Mouse (Mus musculus): ENCODE measurements around the gene Zfp978. TPM values are rescaled to one million over a fixed set of nuclear protein-coding genes. Genes with fewer than 3 reads are reported as not detected.
"Not testable (repeated sequence)": the region's sequence is repeated elsewhere in the genome, so short reads cannot be mapped to it uniquely, and the experiment has no call there.

Zfp978 gene
- polyA plus RNA-seq, 2 experiments, result 0.04 TPM; not detected in 1

DNA sequence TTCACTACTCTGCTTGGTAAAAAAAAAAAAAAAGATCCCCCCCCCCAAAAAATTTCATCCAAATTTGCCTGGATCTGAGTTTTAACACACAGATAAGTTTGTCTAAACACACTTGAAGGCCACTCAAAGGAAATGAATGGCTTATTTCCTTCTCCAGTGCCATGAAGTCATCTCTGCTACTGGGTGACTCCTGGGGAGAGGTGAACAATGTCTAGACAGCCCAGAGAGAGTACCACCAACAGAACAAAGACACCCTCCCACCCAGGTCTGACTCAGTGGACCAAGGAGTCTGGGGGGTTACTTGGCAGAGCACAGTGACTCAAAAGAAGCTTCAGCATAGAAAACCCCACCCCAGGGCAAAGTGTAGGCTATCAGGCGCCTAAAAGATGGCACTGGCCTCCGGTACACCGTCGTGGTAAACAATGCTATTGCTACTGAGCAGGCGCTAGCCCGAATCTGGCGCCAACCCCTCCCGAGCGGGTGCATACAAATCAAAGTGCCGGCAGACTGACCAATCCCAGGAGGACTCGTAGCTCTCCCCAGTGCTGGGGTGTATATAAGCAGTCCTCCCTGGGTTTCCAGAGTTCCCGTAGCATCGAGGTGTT lies 9.6 kb upstream of the Zfp978 start:
- H3K9ac ChIP-seq (replicated peaks); H3K27ac ChIP-seq; H3K36me3 ChIP-seq (replicated peaks; ENCODE audit: control insufficient read depth, insufficient read depth, low read depth); H3K4me3 ChIP-seq (ENCODE audit: insufficient read depth in 1 of 2, low read depth in 2 of 2, low read length in 2 of 2); H3K4me1 ChIP-seq (replicated peaks; ENCODE audit: control insufficient read depth in 2 of 2, insufficient read depth in 2 of 2, low read length in 1 of 2); H3K27me3 ChIP-seq (ENCODE audit: control insufficient read depth, insufficient read depth, low read length); DNase-seq (ENCODE audit: low read depth in 3 of 3, low spot score in 3 of 3); H3K4me2 ChIP-seq (ENCODE audit: low read depth); ATAC-seq (ENCODE audit: insufficient read depth): not testable (repeated sequence)
- 67% methylated on average over 9 of the region's 13 CpGs for WGBS (ENCODE audit: insufficient replicate concordance)
- peaks cover 21% of the 10 kb centered on the region for H3K9me3 ChIP-seq (ENCODE audit: control insufficient read depth, low read length)

DNA sequence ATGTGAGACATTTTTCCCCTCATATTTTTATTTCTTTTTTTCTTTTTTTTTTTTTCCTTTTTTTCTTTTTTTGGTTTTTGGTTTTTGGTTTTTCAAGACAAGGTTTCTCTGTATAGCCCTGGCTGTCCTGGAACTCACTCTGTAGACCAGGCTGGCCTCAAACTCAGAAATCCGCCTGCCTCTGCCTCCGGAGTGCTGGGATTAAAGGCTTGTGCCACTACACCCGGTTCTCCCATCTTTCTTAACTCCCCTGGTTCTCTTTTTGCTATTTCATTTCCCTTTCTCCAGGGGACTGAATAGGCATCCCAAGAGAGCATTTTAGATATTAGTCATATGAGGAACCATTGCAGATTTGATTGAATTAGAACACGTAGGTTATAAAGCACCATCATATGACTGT lies 7.5 kb upstream of the Zfp978 start:
- H3K4me2 ChIP-seq (ENCODE audit: low read depth); H3K4me1 ChIP-seq (replicated peaks; ENCODE audit: control insufficient read depth in 2 of 2, insufficient read depth in 2 of 2, low read length in 1 of 2); ATAC-seq (ENCODE audit: insufficient read depth); H3K9ac ChIP-seq (replicated peaks); H3K36me3 ChIP-seq (replicated peaks; ENCODE audit: control insufficient read depth, insufficient read depth, low read depth); DNase-seq (ENCODE audit: low read depth in 3 of 3, low spot score in 3 of 3); H3K27me3 ChIP-seq (ENCODE audit: control insufficient read depth, insufficient read depth, low read length); H3K4me3 ChIP-seq (ENCODE audit: insufficient read depth in 1 of 2, low read depth in 2 of 2, low read length in 2 of 2); H3K27ac ChIP-seq: not testable (repeated sequence)
- 56% methylated on average over 4 of the region's 4 CpGs for WGBS (ENCODE audit: insufficient replicate concordance)
- H3K9me3 ChIP-seq (ENCODE audit: control insufficient read depth, low read length), result peaks cover 18% of the 10 kb centered on the region

DNA sequence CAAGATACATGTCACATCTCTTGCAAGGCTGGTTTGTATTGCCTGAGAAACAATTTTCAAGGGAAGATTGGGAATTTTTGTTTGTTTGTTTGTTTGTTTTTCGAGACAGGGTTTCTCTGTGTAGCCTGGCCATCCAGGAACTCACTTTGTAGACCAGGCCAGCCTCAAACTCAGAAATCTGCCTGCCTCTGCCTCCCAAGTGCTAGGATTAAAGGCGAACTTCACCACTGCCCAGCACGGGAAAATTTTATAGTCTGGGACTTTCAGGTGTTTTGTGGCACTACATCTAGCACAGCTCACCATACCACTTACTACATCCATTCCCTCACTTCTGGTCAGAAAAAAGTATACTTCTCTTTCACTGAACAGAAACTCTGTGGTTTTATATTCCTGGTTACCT lies 5.1 kb upstream of the Zfp978 start:
- not testable (repeated sequence) for H3K27ac ChIP-seq; H3K9me3 ChIP-seq (ENCODE audit: control insufficient read depth, low read length); H3K4me3 ChIP-seq (ENCODE audit: insufficient read depth in 1 of 2, low read depth in 2 of 2, low read length in 2 of 2); H3K4me1 ChIP-seq (replicated peaks; ENCODE audit: control insufficient read depth in 2 of 2, insufficient read depth in 2 of 2, low read length in 1 of 2); H3K9ac ChIP-seq (replicated peaks); ATAC-seq (ENCODE audit: insufficient read depth); H3K4me2 ChIP-seq (ENCODE audit: low read depth); DNase-seq (ENCODE audit: low read depth in 3 of 3, low spot score in 3 of 3); H3K27me3 ChIP-seq (ENCODE audit: control insufficient read depth, insufficient read depth, low read length); H3K36me3 ChIP-seq (replicated peaks; ENCODE audit: control insufficient read depth, insufficient read depth, low read depth)
- WGBS (ENCODE audit: insufficient replicate concordance), result no CpG with 5 or more reads among the region's 3 CpGs

DNA sequence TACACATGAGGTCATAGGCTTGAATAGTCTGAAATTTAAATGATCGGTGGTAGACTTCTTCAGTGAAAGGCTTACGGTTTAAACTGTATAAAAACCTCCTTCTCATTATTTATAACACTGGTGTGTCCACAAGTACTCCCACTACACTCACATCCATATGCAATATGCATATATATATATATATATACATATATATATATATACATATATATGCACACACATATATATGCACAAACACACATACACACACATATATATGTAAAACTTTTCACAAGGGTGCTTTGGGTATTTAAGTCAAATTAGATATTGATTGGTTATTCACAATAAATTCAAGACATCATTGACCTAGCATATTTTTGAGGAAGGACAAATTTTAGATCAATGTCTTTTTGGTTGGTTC lies 3.9 kb upstream of the Zfp978 start:
- WGBS (ENCODE audit: insufficient replicate concordance), result no CpG with 5 or more reads among the region's 2 CpGs
- not testable (repeated sequence) for H3K27ac ChIP-seq; DNase-seq (ENCODE audit: low read depth in 3 of 3, low spot score in 3 of 3); H3K36me3 ChIP-seq (replicated peaks; ENCODE audit: control insufficient read depth, insufficient read depth, low read depth); ATAC-seq (ENCODE audit: insufficient read depth); H3K27me3 ChIP-seq (ENCODE audit: control insufficient read depth, insufficient read depth, low read length); H3K9ac ChIP-seq (replicated peaks); H3K4me2 ChIP-seq (ENCODE audit: low read depth); H3K4me3 ChIP-seq (ENCODE audit: insufficient read depth in 1 of 2, low read depth in 2 of 2, low read length in 2 of 2); H3K9me3 ChIP-seq (ENCODE audit: control insufficient read depth, low read length); H3K4me1 ChIP-seq (replicated peaks; ENCODE audit: control insufficient read depth in 2 of 2, insufficient read depth in 2 of 2, low read length in 1 of 2)

DNA sequence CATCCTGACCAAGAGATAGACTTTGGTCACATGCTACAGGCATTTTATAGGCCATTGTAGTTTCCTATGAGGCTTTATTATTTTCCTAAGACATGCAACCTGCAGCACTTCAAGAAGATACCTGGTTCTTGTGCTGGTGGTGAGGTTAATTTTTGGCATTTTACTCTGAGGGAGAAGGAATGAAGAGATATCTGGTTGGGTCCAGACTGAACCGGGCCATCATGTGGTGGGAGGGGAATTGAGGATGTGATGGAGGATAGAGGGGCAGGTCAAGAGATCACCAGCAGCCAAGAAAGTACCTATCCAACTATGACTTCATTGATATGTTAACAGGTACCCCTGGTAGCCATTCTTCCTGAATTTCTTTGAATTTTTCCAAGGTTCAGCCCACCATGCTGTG lies 769 bp downstream of the Zfp978 start:
- ATAC-seq (ENCODE audit: insufficient read depth); H3K9me3 ChIP-seq (ENCODE audit: control insufficient read depth, low read length); H3K27me3 ChIP-seq (ENCODE audit: control insufficient read depth, insufficient read depth, low read length); H3K9ac ChIP-seq (replicated peaks); H3K4me2 ChIP-seq (ENCODE audit: low read depth); H3K4me1 ChIP-seq (replicated peaks; ENCODE audit: control insufficient read depth in 2 of 2, insufficient read depth in 2 of 2, low read length in 1 of 2); H3K4me3 ChIP-seq (ENCODE audit: insufficient read depth in 1 of 2, low read depth in 2 of 2, low read length in 2 of 2); DNase-seq (ENCODE audit: low read depth in 3 of 3, low spot score in 3 of 3); H3K27ac ChIP-seq; H3K36me3 ChIP-seq (replicated peaks; ENCODE audit: control insufficient read depth, insufficient read depth, low read depth): not testable (repeated sequence)
- no CpG with 5 or more reads among the region's 1 CpGs for WGBS (ENCODE audit: insufficient replicate concordance)

DNA sequence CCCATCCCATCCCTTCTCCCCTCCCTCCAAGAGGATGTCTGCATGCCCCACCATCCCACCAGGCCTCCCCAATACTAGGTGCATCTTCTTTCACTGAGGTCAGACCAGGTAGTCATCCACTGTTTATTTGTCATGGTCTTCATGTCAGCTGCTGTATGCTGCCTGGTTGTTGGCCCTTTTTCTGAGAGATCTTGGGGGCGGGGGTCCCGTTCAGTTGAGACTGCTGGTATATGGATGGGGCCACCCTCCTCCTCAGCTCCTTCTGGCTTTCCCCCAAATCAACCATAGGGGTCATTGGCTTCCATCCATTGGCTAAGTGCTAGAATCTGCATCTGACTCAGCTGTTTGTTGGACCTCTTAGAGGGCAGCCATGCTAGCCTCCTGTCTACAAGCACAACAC lies 8.5 kb downstream of the Zfp978 start:
- no CpG with 5 or more reads among the region's 2 CpGs for WGBS (ENCODE audit: insufficient replicate concordance)
- DNase-seq (ENCODE audit: low read depth in 3 of 3, low spot score in 3 of 3); H3K4me3 ChIP-seq (ENCODE audit: insufficient read depth in 1 of 2, low read depth in 2 of 2, low read length in 2 of 2); H3K4me2 ChIP-seq (ENCODE audit: low read depth); H3K9me3 ChIP-seq (ENCODE audit: control insufficient read depth, low read length); H3K27ac ChIP-seq; H3K36me3 ChIP-seq (replicated peaks; ENCODE audit: control insufficient read depth, insufficient read depth, low read depth); H3K27me3 ChIP-seq (ENCODE audit: control insufficient read depth, insufficient read depth, low read length); H3K9ac ChIP-seq (replicated peaks); H3K4me1 ChIP-seq (replicated peaks; ENCODE audit: control insufficient read depth in 2 of 2, insufficient read depth in 2 of 2, low read length in 1 of 2): not testable (repeated sequence)
- peak; percentile 45 for ATAC-seq (ENCODE audit: insufficient read depth)

DNA sequence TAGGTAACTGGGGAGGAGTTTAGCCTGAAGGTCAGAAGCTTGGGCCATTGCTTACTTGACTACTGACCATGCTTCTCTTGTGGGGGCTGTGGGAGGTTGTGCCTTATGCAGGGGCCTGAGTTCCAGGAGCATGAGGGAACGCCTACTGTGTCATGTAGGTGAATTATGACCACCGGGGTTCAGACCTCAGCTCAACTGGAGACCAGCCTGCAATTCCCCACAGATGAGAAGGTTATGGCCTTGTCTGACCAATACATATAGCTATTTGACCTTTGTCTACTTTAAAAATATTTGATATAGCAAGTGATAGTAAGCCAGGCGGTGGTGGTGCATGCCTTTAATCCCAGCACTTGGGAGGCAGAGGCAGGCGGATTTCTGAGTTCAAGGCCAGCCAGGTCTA lies 22.1 kb downstream of the Zfp978 start:
- H3K27ac ChIP-seq; H3K36me3 ChIP-seq (replicated peaks; ENCODE audit: control insufficient read depth, insufficient read depth, low read depth); H3K9me3 ChIP-seq (ENCODE audit: control insufficient read depth, low read length); H3K4me3 ChIP-seq (ENCODE audit: insufficient read depth in 1 of 2, low read depth in 2 of 2, low read length in 2 of 2); DNase-seq (ENCODE audit: low read depth in 3 of 3, low spot score in 3 of 3); H3K4me2 ChIP-seq (ENCODE audit: low read depth); H3K4me1 ChIP-seq (replicated peaks; ENCODE audit: control insufficient read depth in 2 of 2, insufficient read depth in 2 of 2, low read length in 1 of 2); H3K27me3 ChIP-seq (ENCODE audit: control insufficient read depth, insufficient read depth, low read length); H3K9ac ChIP-seq (replicated peaks); ATAC-seq (ENCODE audit: insufficient read depth): not testable (repeated sequence)
- 60% methylated on average over 2 of the region's 4 CpGs for WGBS (ENCODE audit: insufficient replicate concordance)

DNA sequence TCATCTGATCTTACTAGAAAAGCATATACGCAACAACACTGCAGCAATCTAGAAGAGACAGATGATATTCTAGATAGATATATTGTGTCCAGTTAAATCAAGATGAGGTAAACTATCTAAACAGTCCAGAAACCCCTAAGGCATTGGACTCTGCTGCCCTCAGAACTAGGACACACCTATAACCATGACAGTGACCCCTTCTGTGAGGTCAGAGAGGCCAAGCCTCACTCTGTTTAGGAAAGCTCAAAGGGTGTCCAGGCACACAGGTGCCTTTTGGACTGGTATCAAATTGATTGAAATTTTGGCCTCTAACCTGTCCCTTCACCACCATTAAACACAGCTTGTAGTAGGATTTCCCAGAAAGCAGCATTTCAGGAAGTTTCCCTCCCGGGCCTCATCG lies 36.1 kb downstream of the Zfp978 start:
- ATAC-seq (ENCODE audit: insufficient read depth); H3K27ac ChIP-seq: not testable (repeated sequence)
- WGBS (ENCODE audit: insufficient replicate concordance), result 72% methylated on average over 3 of the region's 3 CpGs

More for the DNA sequence above, 36.1 kb downstream of the Zfp978 start:
- H3K4me1 ChIP-seq (replicated peaks; ENCODE audit: control insufficient read depth in 2 of 2, insufficient read depth in 2 of 2, low read length in 1 of 2); H3K36me3 ChIP-seq (replicated peaks; ENCODE audit: control insufficient read depth, insufficient read depth, low read depth); DNase-seq (ENCODE audit: low read depth in 3 of 3, low spot score in 3 of 3); H3K4me2 ChIP-seq (ENCODE audit: low read depth); H3K9ac ChIP-seq (replicated peaks); H3K27me3 ChIP-seq (ENCODE audit: control insufficient read depth, insufficient read depth, low read length); H3K4me3 ChIP-seq (ENCODE audit: insufficient read depth in 1 of 2, low read depth in 2 of 2, low read length in 2 of 2): not testable (repeated sequence)
- peaks cover 11% of the 10 kb centered on the region for H3K9me3 ChIP-seq (ENCODE audit: control insufficient read depth, low read length)
